ENCODE assay signal across 11 mouse cellular contexts in the genomic region with DNA sequence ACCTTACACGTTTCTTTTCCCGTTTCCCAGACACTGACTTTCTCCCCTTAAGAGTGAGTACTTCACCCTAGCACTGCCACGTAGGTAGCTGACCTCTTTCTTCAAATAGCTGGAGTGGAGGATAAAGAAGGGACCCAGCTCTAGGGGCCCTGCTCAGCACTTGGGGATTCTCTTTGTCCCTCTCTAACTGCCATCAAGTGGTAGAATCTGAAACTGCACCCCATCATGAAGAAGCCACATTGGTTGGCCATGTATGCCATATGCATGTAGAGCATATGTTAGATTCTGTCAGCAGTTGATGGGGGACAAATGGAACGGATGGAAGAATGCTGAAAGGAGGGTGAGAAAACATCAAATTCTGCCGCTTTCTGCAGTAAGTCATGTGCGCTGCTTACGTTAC.
DNase-seq lines count a peak whose midpoint lies in the region; ATAC-seq and TF ChIP-seq lines count a peak whose summit lies in the region.
"Had no signal": no experiment of that assay in that cellular context is flagged by ENCODE, and none has a peak within 500 bp of the region (broad histone marks: within the 10 kb centered on the region; RNA-seq: fewer than 3 reads in every experiment).

No protein-coding gene starts in this region.

- H3K27ac ChIP-seq in intestine, postnatal 0 days (ENCODE audit: low read depth, low read length): no peak overlapping the region
- H3K27ac ChIP-seq in intestine, embryonic 16.5 days (ENCODE audit: low read length): no peak overlapping the region
- no peak overlapping the region for H3K27ac ChIP-seq in ES-Bruce4 (ENCODE audit: insufficient read depth, low read length)
- H3K27ac ChIP-seq: macrophage had no signal

- H3K4me3 ChIP-seq in intestine, postnatal 0 days (ENCODE audit: low read depth, low read length): no peak overlapping the region
- H3K4me3 ChIP-seq in intestine, embryonic 16.5 days (ENCODE audit: low read length): no peak overlapping the region
- H3K4me3 ChIP-seq in ES-Bruce4 (ENCODE audit: low read depth, low read length): no peak overlapping the region

- peak; percentile 59 for DNase-seq in embryo, embryonic 10 days (ENCODE audit: low spot score)
- no peak for DNase-seq in thymus, postnatal 10 days (ENCODE audit: low spot score in 2 of 2)
- DNase-seq in urinary bladder, postnatal 36 days (ENCODE audit: low spot score in 2 of 2): no peak
- DNase-seq: cerebellum, postnatal 36 days; kidney, postnatal 4 days had no signal

- no peak for TF ChIP-seq POLR2A in ES-Bruce4 (IDR thresholded peaks at IDR 0.05; ENCODE audit: insufficient read depth, low read length)

- ATAC-seq in intestine, postnatal 0 days: no peak
- no peak for ATAC-seq in intestine, embryonic 16.5 days
- ATAC-seq in megakaryocyte, adult 5-6 weeks (ENCODE audit: poor library complexity, severe bottlenecking): peak; percentile 33; the same call in 1 of the 2 replicates
- ATAC-seq in erythroblast, adult 5-6 weeks (replicated peaks; ENCODE audit: low FRiP score, poor library complexity, severe bottlenecking): no peak

- no peaks in the 10 kb centered on the region for H3K9me3 ChIP-seq in intestine, postnatal 0 days (ENCODE audit: control insufficient read depth)
- no peaks in the 10 kb centered on the region for H3K9me3 ChIP-seq in intestine, embryonic 16.5 days (ENCODE audit: control insufficient read depth, low read length)
- no peaks in the 10 kb centered on the region for H3K9me3 ChIP-seq in ES-Bruce4 (replicated peaks; ENCODE audit: control insufficient read depth, insufficient read depth, low read length, poor library complexity, severe bottlenecking)

- H3K4me1 ChIP-seq in intestine, postnatal 0 days (replicated peaks; ENCODE audit: control insufficient read depth, insufficient read depth, low read length): no peaks in the 10 kb centered on the region
- no peaks in the 10 kb centered on the region for H3K4me1 ChIP-seq in intestine, embryonic 16.5 days (ENCODE audit: control insufficient read depth, insufficient read depth, low read length)
- H3K4me1 ChIP-seq in ES-Bruce4 (ENCODE audit: control insufficient read depth, insufficient read depth, low read length): no peaks in the 10 kb centered on the region

- H3K36me3 ChIP-seq in intestine, postnatal 0 days (ENCODE audit: control insufficient read depth, insufficient read depth): no peaks in the 10 kb centered on the region
- no peaks in the 10 kb centered on the region for H3K36me3 ChIP-seq in intestine, embryonic 16.5 days (ENCODE audit: control insufficient read depth, insufficient read depth, low read length)
- H3K36me3 ChIP-seq in ES-Bruce4 (ENCODE audit: control insufficient read depth, insufficient read depth, low read length, poor library complexity, severe bottlenecking): no peaks in the 10 kb centered on the region

- no peaks in the 10 kb centered on the region for H3K27me3 ChIP-seq in intestine, postnatal 0 days (replicated peaks; ENCODE audit: control insufficient read depth, insufficient read depth, low read length)
- no peaks in the 10 kb centered on the region for H3K27me3 ChIP-seq in intestine, embryonic 16.5 days (replicated peaks; ENCODE audit: control insufficient read depth, insufficient read depth, low read length)
- H3K27me3 ChIP-seq in ES-Bruce4 (ENCODE audit: control insufficient read depth, insufficient read depth, low read length, poor library complexity, severe bottlenecking): no peaks in the 10 kb centered on the region

- H3K9ac ChIP-seq in intestine, postnatal 0 days (ENCODE audit: low read depth, low read length): no peak overlapping the region
- no peak overlapping the region for H3K9ac ChIP-seq in intestine, embryonic 16.5 days (ENCODE audit: low read depth, low read length)
- H3K9ac ChIP-seq in ES-Bruce4 (ENCODE audit: low read depth, poor library complexity, severe bottlenecking): no peak overlapping the region

- no peak overlapping the region for H3K4me2 ChIP-seq in intestine, postnatal 0 days (replicated peaks; ENCODE audit: low read depth)
- no peak overlapping the region for H3K4me2 ChIP-seq in intestine, embryonic 16.5 days (ENCODE audit: low read depth, low read length)

- no peak for TF ChIP-seq EP300 in ES-Bruce4 (IDR thresholded peaks at IDR 0.05; ENCODE audit: insufficient read depth, low read depth, low read length)

- WGBS in intestine, postnatal 0 days: 61% methylated on average over 7 of the region's 7 CpGs
- WGBS in intestine, embryonic 16.5 days: 63% methylated on average over 7 of the region's 7 CpGs

- peak; percentile 59 for TF ChIP-seq CTCF in intestine, postnatal 0 days (IDR thresholded peaks at IDR 0.05; ENCODE audit: low read depth)
- peak; percentile 6 for TF ChIP-seq CTCF in ES-Bruce4 (IDR thresholded peaks at IDR 0.05; ENCODE audit: low read depth, low read length)
